Mouse (Mus musculus): ENCODE measurements at regions not wholly inside any gene's neighbourhood (a gene's known extent, or its start where the extent isn't known, plus 50 kb on each side); places are given as distances from the start of the nearest gene placed in this dataset.

DNA sequence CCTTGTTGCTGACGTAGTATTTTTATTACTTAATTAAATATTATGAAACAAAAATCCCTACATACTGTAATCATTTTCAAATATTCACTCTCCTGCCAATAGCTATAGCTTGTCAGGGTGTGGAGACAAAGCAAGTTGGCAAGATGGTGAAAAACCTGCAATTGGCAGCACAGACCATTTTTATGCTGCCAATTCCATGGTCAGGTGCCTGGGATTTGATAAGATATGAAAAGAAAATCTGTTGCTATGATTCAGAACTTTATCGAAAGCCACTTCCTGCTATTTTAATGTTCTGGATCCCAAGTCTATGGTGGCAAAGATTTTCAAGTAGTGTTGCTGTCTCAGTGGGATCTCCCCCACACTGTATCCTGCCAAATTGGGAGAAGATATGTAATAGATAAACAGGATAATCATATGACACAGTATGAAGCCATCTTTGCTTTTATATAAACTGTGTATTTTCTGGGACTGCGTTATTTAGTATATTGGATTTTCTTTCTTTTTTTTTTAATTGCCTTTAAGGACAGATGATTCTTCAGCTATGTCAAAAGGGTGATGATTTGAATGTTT, 165.3 kb upstream of the Lrrc3b start:
- Histone ChIP-seq H3K4me3 (no peak overlapping the region), H3K9ac (no peak overlapping the region), H3K36me3 (replicated peaks) (no peaks in the 10 kb centered on the region), H3K4me1 (no peaks in the 10 kb centered on the region), H3K9me3 (no peaks in the 10 kb centered on the region), H3K27me3 (replicated peaks) (no peaks in the 10 kb centered on the region), H3K4me2 (no peak overlapping the region), H3K27ac (no peak overlapping the region)
- no peak for ATAC-seq (replicated peaks)
- WGBS = 90% methylated on average over 3 of the region's 3 CpGs

DNA sequence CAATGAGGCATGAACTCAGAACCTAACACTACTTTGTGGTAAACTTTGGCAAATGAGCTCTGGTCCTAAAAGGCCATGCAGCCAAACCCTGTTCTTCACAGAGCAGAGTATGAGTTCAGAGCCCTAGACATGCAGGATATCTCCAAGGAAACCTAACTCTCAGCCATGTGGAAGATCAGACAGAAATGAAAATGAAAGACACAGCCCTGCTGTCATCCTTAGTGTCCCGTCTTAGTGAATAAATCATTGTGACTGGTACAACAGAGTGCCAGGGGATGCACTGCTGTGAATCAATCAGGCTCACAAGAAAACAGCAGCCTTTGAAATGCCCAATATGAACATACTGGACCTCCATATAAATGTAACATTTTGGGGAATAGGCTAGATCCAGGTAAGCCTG, 171.4 kb upstream of the Lrrc3b start:
- Histone ChIP-seq H3K4me3 (no peak overlapping the region), H3K4me1 (no peaks in the 10 kb centered on the region), H3K9me3 (no peaks in the 10 kb centered on the region), H3K9ac (no peak overlapping the region), H3K27me3 (replicated peaks) (no peaks in the 10 kb centered on the region), H3K27ac (no peak overlapping the region), H3K36me3 (replicated peaks) (no peaks in the 10 kb centered on the region), H3K4me2 (no peak overlapping the region)
- ATAC-seq (replicated peaks) = peak; percentile 78; the same call in 1 of the 2 replicates
- 44% methylated on average over 1 of the region's 1 CpGs for WGBS

- Histone ChIP-seq H3K4me1 (no peaks in the 10 kb centered on the region), H3K9ac (no peak overlapping the region), H3K36me3 (replicated peaks) (no peaks in the 10 kb centered on the region), H3K27ac (no peak overlapping the region), H3K4me3 (no peak overlapping the region), H3K27me3 (replicated peaks) (no peaks in the 10 kb centered on the region), H3K4me2 (no peak overlapping the region), H3K9me3 (no peaks in the 10 kb centered on the region)
- WGBS = 33% methylated on average over 2 of the region's 2 CpGs
- no peak for ATAC-seq (replicated peaks)
These were observed 195.8 kb upstream of the Lrrc3b start for GRCm38 (mm10) chr14:15634581-15634980.

- H3K27me3 ChIP-seq (replicated peaks) = no peaks in the 10 kb centered on the region
- H3K4me2 ChIP-seq = no peak overlapping the region
- no peak overlapping the region for H3K9ac ChIP-seq
- H3K27ac ChIP-seq = no peak overlapping the region
- H3K9me3 ChIP-seq = no peaks in the 10 kb centered on the region
- H3K36me3 ChIP-seq (replicated peaks) = no peaks in the 10 kb centered on the region
- 82% methylated on average over 2 of the region's 2 CpGs for WGBS
- no peaks in the 10 kb centered on the region for H3K4me1 ChIP-seq
- ATAC-seq (replicated peaks) = no peak
- H3K4me3 ChIP-seq = no peak overlapping the region
These were observed 198.9 kb upstream of the Lrrc3b start for GRCm38 (mm10) chr14:15637681-15638080.

DNA sequence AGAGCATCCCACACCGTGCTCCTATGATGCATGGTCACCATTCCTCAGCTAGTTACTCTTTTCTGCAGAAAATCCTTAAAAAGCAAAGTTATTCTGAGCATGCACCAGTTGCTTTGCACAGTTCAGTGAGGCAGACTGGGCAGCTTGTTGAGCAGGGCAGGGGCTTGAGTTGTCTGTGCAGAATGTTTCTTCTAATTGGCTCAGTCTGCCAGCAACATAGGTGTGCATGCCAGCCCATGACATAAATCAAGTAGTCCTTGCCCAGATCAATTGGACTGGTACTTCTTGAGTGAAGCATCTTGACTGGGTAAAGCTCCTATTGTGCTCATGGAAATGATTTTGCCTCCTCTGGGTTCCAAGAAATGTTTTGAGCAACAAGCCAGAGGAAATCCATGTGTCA, 200.1 kb upstream of the Lrrc3b start:
- no peak for ATAC-seq (replicated peaks)
- Histone ChIP-seq H3K36me3 (replicated peaks) (no peaks in the 10 kb centered on the region), H3K27ac (no peak overlapping the region), H3K27me3 (replicated peaks) (no peaks in the 10 kb centered on the region), H3K4me2 (no peak overlapping the region), H3K9me3 (no peaks in the 10 kb centered on the region), H3K4me1 (no peaks in the 10 kb centered on the region), H3K9ac (no peak overlapping the region), H3K4me3 (no peak overlapping the region)
- 89% methylated on average over 1 of the region's 1 CpGs for WGBS

GRCm38 (mm10) chr14:15660886-15661285, 222.1 kb upstream of the Lrrc3b start:
- WGBS = 47% methylated on average over 2 of the region's 2 CpGs
- Histone ChIP-seq H3K4me2 (no peak overlapping the region), H3K27me3 (replicated peaks) (no peaks in the 10 kb centered on the region), H3K4me3 (no peak overlapping the region), H3K4me1 (no peaks in the 10 kb centered on the region), H3K36me3 (replicated peaks) (no peaks in the 10 kb centered on the region), H3K9me3 (no peaks in the 10 kb centered on the region), H3K9ac (no peak overlapping the region), H3K27ac (no peak overlapping the region)
- no peak for ATAC-seq (replicated peaks)

- Histone ChIP-seq H3K36me3 (replicated peaks) (no peaks in the 10 kb centered on the region), H3K4me3 (no peak overlapping the region), H3K4me2 (no peak overlapping the region), H3K27ac (no peak overlapping the region), H3K9ac (no peak overlapping the region), H3K4me1 (no peaks in the 10 kb centered on the region), H3K9me3 (no peaks in the 10 kb centered on the region), H3K27me3 (replicated peaks) (no peaks in the 10 kb centered on the region)
- no peak for ATAC-seq (replicated peaks)
These were observed 233.5 kb upstream of the Lrrc3b start for GRCm38 (mm10) chr14:15672292-15672691.

DNA sequence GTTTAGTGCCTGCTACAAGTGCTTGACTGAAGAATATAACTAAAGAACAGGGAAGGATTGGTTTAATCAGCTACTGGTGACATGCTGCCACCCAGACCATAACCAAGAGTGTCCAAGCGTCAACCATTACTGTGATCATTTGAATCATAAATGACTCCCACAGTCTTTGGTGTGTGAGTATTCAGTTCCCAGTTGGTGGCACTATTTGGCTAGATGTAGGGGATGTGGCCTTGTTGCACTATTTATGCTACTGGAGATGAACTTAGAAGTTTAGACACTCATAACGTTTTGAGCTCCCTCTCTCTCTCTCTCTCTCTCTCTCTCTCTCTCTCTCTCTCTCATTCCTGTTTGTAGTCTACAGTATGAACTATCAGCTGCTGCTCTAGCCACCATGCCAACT, 238.4 kb upstream of the Lrrc3b start:
- no peaks in the 10 kb centered on the region for H3K36me3 ChIP-seq (replicated peaks)
- H3K4me2 ChIP-seq = no peak overlapping the region
- no peak overlapping the region for H3K9ac ChIP-seq
- no peaks in the 10 kb centered on the region for H3K9me3 ChIP-seq
- no peak overlapping the region for H3K27ac ChIP-seq
- H3K4me1 ChIP-seq = no peaks in the 10 kb centered on the region
- H3K4me3 ChIP-seq = no peak overlapping the region
- ATAC-seq (replicated peaks) = no peak
- H3K27me3 ChIP-seq (replicated peaks) = no peaks in the 10 kb centered on the region
- WGBS = 85% methylated on average over 2 of the region's 2 CpGs

DNA sequence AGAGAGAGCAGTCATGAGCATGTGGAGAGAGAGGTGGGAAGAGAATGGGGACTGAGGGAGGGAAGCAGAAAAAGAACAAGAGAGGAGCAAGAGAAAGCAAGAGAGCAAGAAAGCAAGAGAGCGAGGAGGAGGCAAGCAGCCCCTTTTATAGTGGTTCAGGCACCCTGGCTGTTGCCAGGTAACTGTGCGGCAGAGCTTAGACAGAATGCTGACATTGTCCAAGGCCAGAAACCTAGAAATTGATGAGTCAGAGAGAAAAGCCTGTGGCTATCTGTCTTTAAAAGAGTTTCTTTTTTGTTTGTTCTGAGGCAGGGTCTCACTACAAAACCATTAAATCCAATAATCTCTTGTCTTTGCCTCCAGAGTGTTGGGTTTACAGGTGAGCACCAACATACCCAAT, 240.7 kb upstream of the Lrrc3b start:
- Histone ChIP-seq H3K4me2 (no peak overlapping the region), H3K4me3 (no peak overlapping the region), H3K9me3 (no peaks in the 10 kb centered on the region), H3K9ac (no peak overlapping the region), H3K27ac (no peak overlapping the region), H3K27me3 (replicated peaks) (no peaks in the 10 kb centered on the region), H3K4me1 (no peaks in the 10 kb centered on the region), H3K36me3 (replicated peaks) (no peaks in the 10 kb centered on the region)
- 55% methylated on average over 2 of the region's 2 CpGs for WGBS
- ATAC-seq (replicated peaks) = no peak

GRCm38 (mm10) chr14:15698001-15698400, 259.2 kb upstream of the Lrrc3b start:
- Histone ChIP-seq H3K4me1 (no peaks in the 10 kb centered on the region), H3K4me3 (no peak overlapping the region), H3K9ac (no peak overlapping the region), H3K4me2 (no peak overlapping the region), H3K9me3 (no peaks in the 10 kb centered on the region), H3K27me3 (replicated peaks) (no peaks in the 10 kb centered on the region), H3K36me3 (replicated peaks) (no peaks in the 10 kb centered on the region), H3K27ac (no peak overlapping the region)
- ATAC-seq (replicated peaks) = no peak
- WGBS = 88% methylated on average over 2 of the region's 2 CpGs

GRCm38 (mm10) chr14:15698607-15699006, 259.8 kb upstream of the Lrrc3b start:
- Histone ChIP-seq H3K27ac (no peak overlapping the region), H3K36me3 (replicated peaks) (no peaks in the 10 kb centered on the region), H3K9me3 (no peaks in the 10 kb centered on the region), H3K27me3 (replicated peaks) (no peaks in the 10 kb centered on the region), H3K4me2 (no peak overlapping the region), H3K4me3 (no peak overlapping the region), H3K4me1 (no peaks in the 10 kb centered on the region), H3K9ac (no peak overlapping the region)
- ATAC-seq (replicated peaks) = no peak
- WGBS = 87% methylated on average over 2 of the region's 2 CpGs

GRCm38 (mm10) chr14:15722135-15722534, 283.3 kb upstream of the Lrrc3b start:
- no peak for ATAC-seq (replicated peaks)
- no peak overlapping the region for H3K4me3 ChIP-seq
- WGBS = 83% methylated on average over 1 of the region's 1 CpGs

DNA sequence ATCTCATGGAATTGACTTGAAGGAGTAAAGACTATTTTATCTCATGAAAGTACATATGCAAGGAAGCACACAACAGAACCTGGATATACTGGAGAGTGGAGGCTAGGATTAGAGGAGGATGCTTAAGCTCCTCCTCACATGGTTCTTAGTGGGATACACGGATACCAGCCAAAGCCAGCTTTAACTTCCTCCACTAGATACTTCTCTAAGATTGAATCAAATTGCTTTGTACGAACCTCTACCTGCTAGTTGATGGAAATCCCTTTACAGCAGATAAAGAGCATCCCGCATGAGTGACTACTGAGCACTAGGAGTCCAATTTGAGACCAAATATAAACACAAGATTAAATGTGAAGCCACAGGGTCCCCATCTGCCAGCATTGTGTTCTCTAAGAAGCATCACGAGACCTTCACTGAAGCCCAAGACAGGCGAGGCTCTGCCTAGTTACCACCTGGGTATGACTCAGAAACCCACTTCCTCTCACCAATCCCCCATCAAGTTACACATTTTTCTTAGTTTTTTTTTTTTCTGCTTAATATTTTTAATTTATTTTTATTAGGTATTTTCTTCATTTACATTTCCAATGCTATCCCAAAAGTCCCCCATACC, 307.9 kb upstream of the Lrrc3b start:
- Histone ChIP-seq H3K9ac (no peak overlapping the region), H3K36me3 (replicated peaks) (no peaks in the 10 kb centered on the region), H3K4me2 (no peak overlapping the region), H3K9me3 (no peaks in the 10 kb centered on the region), H3K27ac (no peak overlapping the region), H3K4me1 (no peaks in the 10 kb centered on the region), H3K4me3 (no peak overlapping the region), H3K27me3 (replicated peaks) (no peaks in the 10 kb centered on the region)
- 72% methylated on average over 5 of the region's 5 CpGs for WGBS
- no peak for ATAC-seq (replicated peaks)

More at GRCm38 (mm10) chr14:15722135-15722534, 283.3 kb upstream of the Lrrc3b start:
- H3K36me3 ChIP-seq (replicated peaks) = no peaks in the 10 kb centered on the region
- H3K27ac ChIP-seq = no peak overlapping the region
- H3K4me1 ChIP-seq = no peaks in the 10 kb centered on the region
- no peaks in the 10 kb centered on the region for H3K27me3 ChIP-seq (replicated peaks)
- no peak overlapping the region for H3K4me2 ChIP-seq
- H3K9ac ChIP-seq = no peak overlapping the region
- 0 out of 2 replicates have a peak, but pooled peaks cover under 1% of the 10 kb centered on the region for H3K9me3 ChIP-seq

All from midbrain, embryonic 15.5 days (tissue).